Mouse (Mus musculus): ENCODE results near the gene Polr2e. TPM values are rescaled to one million over a fixed set of nuclear protein-coding genes. Genes with fewer than 3 reads are reported as not detected.

The Polr2e gene
- polyA plus RNA-seq, 1 experiment from 2014 or later: 210 TPM

- Histone ChIP-seq H3K4me3 (replicated peaks; ENCODE audit: low read depth, low read length) (peak overlapping the region; percentile 4; the same call in 1 of the 2 replicates), H3K4me2 (ENCODE audit: low read length) (peak overlapping the region; percentile 87), H3K27ac (peak overlapping the region; percentile 98), H3K27me3 (ENCODE audit: insufficient read depth, low read length) (no peaks in the 10 kb centered on the region), H3K9me3 (replicated peaks; ENCODE audit: low read length) (no peaks in the 10 kb centered on the region), H3K36me3 (ENCODE audit: insufficient read depth, low read length) (peaks cover 7% of the 10 kb centered on the region; the same call in 1 of the 2 replicates), H3K9ac (ENCODE audit: low read depth, low read length) (no peak overlapping the region), H3K4me1 (replicated peaks; ENCODE audit: insufficient read depth, low read length) (peaks cover 41% of the 10 kb centered on the region)
- TF ChIP-seq CTCF (IDR thresholded peaks at IDR 0.05; ENCODE audit: low read depth): peak; percentile 85
- 5% methylated on average over 11 of the region's 11 CpGs for WGBS
- DNase-seq (ENCODE audit: low spot score) (peak; percentile 87), ATAC-seq (replicated peaks; ENCODE audit: low FRiP score, low read depth) (no peak)
These were observed 52.6 kb downstream of the Polr2e start for GRCm38 (mm10) chr10:79986963-79987362.

GRCm38 (mm10) chr10:79986232-79986878 is 53.2 kb downstream of the Polr2e start:
- peak overlapping the region; percentile 87 for H3K4me2 ChIP-seq (ENCODE audit: low read length)
- DNase-seq (ENCODE audit: low spot score): no peak
- H3K36me3 ChIP-seq (ENCODE audit: insufficient read depth, low read length): 0 out of 2 replicates have a peak, but pooled peaks cover 5% of the 10 kb centered on the region
- peaks cover 41% of the 10 kb centered on the region for H3K4me1 ChIP-seq (replicated peaks; ENCODE audit: insufficient read depth, low read length)
- H3K9ac ChIP-seq (ENCODE audit: low read depth, low read length): peak overlapping the region; percentile 69; the same call in 1 of the 2 replicates
- H3K27ac ChIP-seq: peak overlapping the region; percentile 98
- no peak overlapping the region for H3K4me3 ChIP-seq (replicated peaks; ENCODE audit: low read depth, low read length)
- no peak for ATAC-seq (replicated peaks; ENCODE audit: low FRiP score, low read depth)
- TF ChIP-seq CTCF (IDR thresholded peaks at IDR 0.05; ENCODE audit: low read depth): no peak
- H3K9me3 ChIP-seq (replicated peaks; ENCODE audit: low read length): no peaks in the 10 kb centered on the region
- 32% methylated on average over 6 of the region's 6 CpGs for WGBS
- no peaks in the 10 kb centered on the region for H3K27me3 ChIP-seq (ENCODE audit: insufficient read depth, low read length)

Other genes with a start within 250 kb of the Polr2e start
- 0.04 and 0.06 TPM in 2 replicates for gene Prss57, start 248.8 kb downstream of the Polr2e start, polyA plus RNA-seq (2015; fragmentation: Nextera tagmentation; extraction: Ambion mirVana)
- gene Palm, start 246.2 kb downstream of the Polr2e start, polyA plus RNA-seq (2015; fragmentation: Nextera tagmentation; extraction: Ambion mirVana): 132 and 152 TPM in 2 replicates
- 24.5 and 24.8 TPM in 2 replicates for gene Misp, start 218.8 kb downstream of the Polr2e start, polyA plus RNA-seq (2015; fragmentation: Nextera tagmentation; extraction: Ambion mirVana)
- 220 and 238 TPM in 2 replicates for gene Ptbp1, start 185.4 kb downstream of the Polr2e start, polyA plus RNA-seq (2015; fragmentation: Nextera tagmentation; extraction: Ambion mirVana)
- gene Prtn3, start 165.3 kb downstream of the Polr2e start, polyA plus RNA-seq (2015; fragmentation: Nextera tagmentation; extraction: Ambion mirVana): 6.5 and 7.9 TPM in 2 replicates
- 37.0 and 41.5 TPM in 2 replicates for gene Plppr3, start 165.2 kb downstream of the Polr2e start, polyA plus RNA-seq (2015; fragmentation: Nextera tagmentation; extraction: Ambion mirVana)
- 0.14 TPM in 1 of 2 replicates, not detected in the other for gene Elane, start 153.5 kb downstream of the Polr2e start, polyA plus RNA-seq (2015; fragmentation: Nextera tagmentation; extraction: Ambion mirVana)
- gene Cfd, start 148.9 kb downstream of the Polr2e start, polyA plus RNA-seq (2015; fragmentation: Nextera tagmentation; extraction: Ambion mirVana): 0.13 TPM in 1 of 2 replicates, not detected in the other
- gene Med16, start 130.9 kb downstream of the Polr2e start, polyA plus RNA-seq (2015; fragmentation: Nextera tagmentation; extraction: Ambion mirVana): 44.9 and 49.0 TPM in 2 replicates
- 4.8 and 21.6 TPM in 2 replicates for gene Gm26602, start 128.9 kb downstream of the Polr2e start, polyA plus RNA-seq (2015; fragmentation: Nextera tagmentation; extraction: Ambion mirVana)
- 1.6 and 1.8 TPM in 2 replicates for gene Kiss1r, start 122.8 kb downstream of the Polr2e start, polyA plus RNA-seq (2015; fragmentation: Nextera tagmentation; extraction: Ambion mirVana)
- 120 and 137 TPM in 2 replicates for gene R3hdm4, start 118.6 kb downstream of the Polr2e start, polyA plus RNA-seq (2015; fragmentation: Nextera tagmentation; extraction: Ambion mirVana)
- 4.1 and 4.5 TPM in 2 replicates for gene Arid3a, start 112.8 kb downstream of the Polr2e start, polyA plus RNA-seq (2015; fragmentation: Nextera tagmentation; extraction: Ambion mirVana)
- gene Wdr18, start 79.6 kb downstream of the Polr2e start, polyA plus RNA-seq (2015; fragmentation: Nextera tagmentation; extraction: Ambion mirVana): 78.9 and 81.9 TPM in 2 replicates
- 0.17 and 0.20 TPM in 2 replicates for gene Grin3b, start 69.1 kb downstream of the Polr2e start, polyA plus RNA-seq (2015; fragmentation: Nextera tagmentation; extraction: Ambion mirVana)
- gene Tmem259, start 55.5 kb downstream of the Polr2e start, polyA plus RNA-seq (2015; fragmentation: Nextera tagmentation; extraction: Ambion mirVana): 23.7 and 26.6 TPM in 2 replicates
- gene Cnn2, start 51.2 kb downstream of the Polr2e start, polyA plus RNA-seq (2015; fragmentation: Nextera tagmentation; extraction: Ambion mirVana): 221 and 261 TPM in 2 replicates
- 2.4 and 2.6 TPM in 2 replicates for gene Abca7, start 43.3 kb downstream of the Polr2e start, polyA plus RNA-seq (2015; fragmentation: Nextera tagmentation; extraction: Ambion mirVana)
- 4.0 and 4.6 TPM in 2 replicates for gene Arhgap45, start 23.1 kb downstream of the Polr2e start, polyA plus RNA-seq (2015; fragmentation: Nextera tagmentation; extraction: Ambion mirVana)
- gene Gpx4, start 7.4 kb upstream of the Polr2e start, polyA plus RNA-seq (2015; fragmentation: Nextera tagmentation; extraction: Ambion mirVana): 901 and 946 TPM in 2 replicates
- 9.6 and 10.5 TPM in 2 replicates for gene Sbno2, start 65.8 kb upstream of the Polr2e start, polyA plus RNA-seq (2015; fragmentation: Nextera tagmentation; extraction: Ambion mirVana)
- 14.2 and 15.1 TPM in 2 replicates for gene Stk11, start 76.0 kb upstream of the Polr2e start, polyA plus RNA-seq (2015; fragmentation: Nextera tagmentation; extraction: Ambion mirVana)
- gene Atp5d, start 98.8 kb upstream of the Polr2e start, polyA plus RNA-seq (2015; fragmentation: Nextera tagmentation; extraction: Ambion mirVana): 936 and 986 TPM in 2 replicates
- gene Cbarp, start 101.0 kb upstream of the Polr2e start, polyA plus RNA-seq (2015; fragmentation: Nextera tagmentation; extraction: Ambion mirVana): 4.7 and 6.4 TPM in 2 replicates
- gene Midn, start 108.5 kb upstream of the Polr2e start, polyA plus RNA-seq (2015; fragmentation: Nextera tagmentation; extraction: Ambion mirVana): 13.7 and 18.6 TPM in 2 replicates
- gene Cirbp, start 126.2 kb upstream of the Polr2e start, polyA plus RNA-seq (2015; fragmentation: Nextera tagmentation; extraction: Ambion mirVana): 290 and 317 TPM in 2 replicates
- gene 1600002K03Rik, start 133.1 kb upstream of the Polr2e start, polyA plus RNA-seq (2015; fragmentation: Nextera tagmentation; extraction: Ambion mirVana): 9.3 and 11.0 TPM in 2 replicates
- gene Efna2, start 139.7 kb upstream of the Polr2e start, polyA plus RNA-seq (2015; fragmentation: Nextera tagmentation; extraction: Ambion mirVana): 10.2 and 10.5 TPM in 2 replicates
- 44.2 and 52.7 TPM in 2 replicates for gene Mum1, start 186.6 kb upstream of the Polr2e start, polyA plus RNA-seq (2015; fragmentation: Nextera tagmentation; extraction: Ambion mirVana)
- gene Ndufs7, start 209.3 kb upstream of the Polr2e start, polyA plus RNA-seq (2015; fragmentation: Nextera tagmentation; extraction: Ambion mirVana): 537 and 556 TPM in 2 replicates
- gene Gamt, start 221.2 kb upstream of the Polr2e start, polyA plus RNA-seq (2015; fragmentation: Nextera tagmentation; extraction: Ambion mirVana): 25.5 and 26.0 TPM in 2 replicates
- 43.7 and 44.6 TPM in 2 replicates for gene Dazap1, start 221.7 kb upstream of the Polr2e start, polyA plus RNA-seq (2015; fragmentation: Nextera tagmentation; extraction: Ambion mirVana)